Mouse (Mus musculus): Measurements from ENCODE around the gene Dnajb11.

Gene Dnajb11

DNA sequence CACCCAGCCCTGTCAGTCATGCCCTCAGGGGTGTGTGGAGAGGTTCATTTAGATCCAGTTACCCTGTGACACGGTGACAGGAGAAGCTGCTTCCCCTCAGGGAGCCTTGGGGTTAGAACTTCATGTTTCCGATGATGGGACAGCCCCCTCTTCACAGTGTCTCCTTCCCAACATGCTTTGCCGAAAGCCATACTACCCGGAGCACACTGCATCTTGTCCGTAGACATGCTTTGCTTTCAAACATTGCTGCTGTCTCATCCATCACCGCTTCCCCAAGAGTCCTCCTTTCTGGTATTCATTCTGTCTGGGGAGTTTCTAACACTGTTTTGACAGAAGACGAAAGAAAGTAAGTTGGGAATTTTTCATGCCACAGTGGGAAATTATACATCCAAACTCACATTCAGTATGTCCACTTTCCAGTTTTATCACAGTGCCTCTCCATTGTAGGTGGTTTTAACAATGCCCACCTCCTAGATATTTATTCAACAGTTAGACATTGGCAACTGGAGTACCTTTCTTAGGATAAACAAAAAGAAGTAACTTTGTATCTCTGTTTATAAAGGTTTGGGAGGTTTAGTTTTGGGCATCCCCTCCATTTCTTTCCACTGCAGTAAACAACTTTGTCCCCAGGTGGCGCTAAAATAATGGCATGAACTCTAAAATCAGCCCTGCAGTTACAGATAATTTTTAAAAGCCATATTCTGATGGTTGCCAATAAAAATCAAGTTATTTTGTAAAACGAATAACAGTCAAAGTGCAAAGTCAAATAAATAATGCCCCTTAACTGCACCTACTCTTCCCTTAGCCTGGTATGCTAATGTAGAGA, 18.8 kb downstream of the Dnajb11 start:
- POLR2A ChIA-PET: no interaction called here
- CTCF ChIA-PET: interaction anchor here in 1 of 4 experiments (1.2 to 1.3 kb wide), 2 partner anchors 170 to 259 kb away, joined by 3 read pairs; no protein-coding TSS in a partner anchor

- ChIA-PET POLR2A (interaction anchor here in 2 of 4 experiments (0.7 to 1.7 kb wide), 7 partner anchors 16 to 348 kb away, joined by 3 to 4 read pairs (median 3); no protein-coding TSS in a partner anchor), CTCF (interaction anchor here in 2 of 4 experiments (1.0 to 2.1 kb wide), 4 partner anchors 168 to 257 kb away, joined by 3 to 9 read pairs (median 5); no protein-coding TSS in a partner anchor)
Measured at GRCm38 (mm10) chr16:22877660-22878390, 20.2 kb downstream of the Dnajb11 start.

DNA sequence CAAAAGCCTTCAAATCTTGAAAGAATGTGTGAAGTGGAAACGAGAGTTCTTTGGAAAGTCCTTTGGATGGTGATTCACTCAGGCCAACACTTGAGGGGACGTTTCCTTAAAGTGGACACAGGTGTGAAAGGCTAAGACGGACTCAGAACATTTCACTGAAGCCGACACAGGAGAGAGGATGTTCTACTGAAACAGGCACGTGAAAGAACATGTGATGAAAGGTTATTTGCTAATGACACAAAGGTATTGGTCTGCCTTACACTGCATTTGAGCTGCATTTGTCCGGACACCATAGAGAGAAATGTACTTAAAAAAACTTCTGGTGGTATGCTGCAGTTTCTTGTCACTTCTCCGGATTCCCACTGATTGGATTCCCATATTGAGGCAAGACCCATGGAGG, 21.1 kb downstream of the Dnajb11 start:
- ChIA-PET POLR2A (interaction anchor here in 2 of 4 experiments (0.7 to 1.7 kb wide), 9 partner anchors 9 to 348 kb away, joined by 3 to 4 read pairs (median 3); partner anchors contain the start of genes Dnajb11 (in 1 of the 2) and Tbccd1 (in 1 of the 2)), CTCF (interaction anchor here in 2 of 4 experiments (1.6 to 2.1 kb wide), 2 partner anchors 167 to 256 kb away, joined by 4 to 9 read pairs; no protein-coding TSS in a partner anchor)

GRCm38 (mm10) chr16:22879945-22880595, 22.4 kb downstream of the Dnajb11 start:
- ChIA-PET CTCF (no interaction called here), POLR2A (interaction anchor here in 1 of 4 experiments (1.1 kb wide), 1 partner anchor 23 kb away, joined by 3 read pairs; the partner anchor contains the start of genes Dnajb11 and Tbccd1)

- CTCF ChIA-PET: no interaction called here
- POLR2A ChIA-PET: interaction anchor here in 2 of 4 experiments (0.6 to 1.0 kb wide), 3 partner anchors 13 to 282 kb away, joined by 3 read pairs; no protein-coding TSS in a partner anchor
Measured at GRCm38 (mm10) chr16:22880900-22881299, 23.3 kb downstream of the Dnajb11 start.

DNA sequence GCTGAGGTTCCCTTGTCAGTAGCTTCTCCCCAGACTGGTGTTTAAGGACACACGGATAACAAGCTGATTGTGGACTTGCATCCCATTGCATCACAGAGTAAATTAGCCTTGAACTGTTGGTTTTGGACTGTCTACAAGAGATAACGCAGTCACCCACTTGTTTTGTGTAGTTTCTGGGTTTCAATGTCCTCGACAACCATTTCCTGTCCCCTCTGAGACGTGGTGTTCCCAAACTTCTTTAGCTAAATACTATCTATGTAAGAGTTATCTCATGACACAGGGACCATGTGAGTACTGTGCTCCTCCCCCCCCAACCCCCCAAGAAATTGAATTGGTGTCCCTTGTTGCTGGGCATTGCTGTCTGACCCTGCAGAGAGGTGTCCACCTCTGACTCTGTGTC, 23.8 kb downstream of the Dnajb11 start:
- POLR2A ChIA-PET: interaction anchor here in 2 of 4 experiments (0.6 to 1.0 kb wide), 3 partner anchors 12 to 281 kb away, joined by 3 read pairs; no protein-coding TSS in a partner anchor
- CTCF ChIA-PET: no interaction called here

DNA sequence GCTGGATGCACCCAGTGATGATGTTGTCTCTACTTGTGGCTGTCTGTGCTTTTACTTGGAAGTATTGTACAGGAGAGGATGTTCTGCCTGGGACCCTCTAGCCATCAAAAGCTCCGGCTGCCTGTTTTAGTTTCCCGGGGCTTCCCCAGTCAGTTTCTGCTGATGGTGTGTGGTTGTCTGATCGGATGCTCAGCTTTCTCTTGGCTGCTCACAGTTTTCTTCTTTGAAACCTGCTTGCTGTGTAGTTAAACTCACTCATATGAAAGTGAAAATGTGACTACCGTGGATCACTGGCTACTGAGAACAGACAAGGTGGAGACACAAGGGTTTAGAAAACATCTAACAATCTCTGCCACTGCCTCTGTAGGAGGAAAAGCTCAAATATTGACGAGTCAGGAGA, 25.8 kb downstream of the Dnajb11 start:
- ChIA-PET POLR2A (interaction anchor here in 2 of 4 experiments (0.6 to 0.8 kb wide), 4 partner anchors 17 to 358 kb away, joined by 3 to 5 read pairs (median 4); no protein-coding TSS in a partner anchor), CTCF (no interaction called here)

DNA sequence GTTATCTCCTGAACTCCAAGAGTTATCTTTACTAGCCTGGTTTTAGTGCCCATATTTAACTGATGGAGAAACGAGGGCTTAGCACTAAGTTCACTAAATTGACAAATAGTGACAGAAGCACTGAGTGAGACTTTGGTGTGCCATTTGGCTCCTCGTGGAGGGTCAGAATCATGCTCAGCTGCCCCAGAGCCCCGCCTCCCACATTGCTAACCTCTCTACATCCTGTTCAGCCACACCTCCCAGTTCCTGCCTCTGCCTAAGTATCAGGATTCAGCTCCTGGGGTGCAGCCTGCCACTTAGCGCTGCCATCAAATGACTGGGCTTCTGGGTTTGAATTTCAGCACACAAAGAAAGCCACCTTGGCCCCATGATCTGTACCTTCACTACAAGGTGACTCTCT, 27.7 kb downstream of the Dnajb11 start:
- POLR2A ChIA-PET: no interaction called here

DNA sequence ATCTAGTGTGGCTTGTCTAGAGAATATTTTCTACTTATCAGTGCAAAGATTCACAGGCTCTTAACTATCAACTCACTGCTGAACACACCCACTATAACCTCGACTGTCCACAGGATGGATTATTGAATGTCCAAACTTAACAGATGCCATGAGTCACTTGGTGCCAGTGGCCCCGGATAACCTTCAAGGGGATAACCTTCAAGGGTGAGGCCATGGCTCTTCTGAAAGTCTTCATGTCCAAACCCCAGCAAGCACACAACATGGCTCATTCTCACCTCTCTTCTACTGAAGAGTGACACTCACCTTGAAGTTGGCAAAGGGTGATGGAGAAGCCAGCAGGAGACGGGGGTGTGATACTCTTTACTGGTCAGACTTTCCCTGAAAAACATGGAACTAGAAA, 29.1 kb downstream of the Dnajb11 start:
- CTCF ChIA-PET: no interaction called here

More for the DNA sequence above, 27.7 kb downstream of the Dnajb11 start:
- CTCF ChIA-PET: no interaction called here

GRCm38 (mm10) chr16:22888835-22889234, 31.2 kb downstream of the Dnajb11 start:
- CTCF ChIA-PET: interaction anchor here in 3 of 4 experiments (0.6 to 1.2 kb wide), 3 partner anchors 61 to 309 kb away, joined by 3 to 4 read pairs (median 3); no protein-coding TSS in a partner anchor
- POLR2A ChIA-PET: interaction anchor here in 1 of 4 experiments (1.0 to 1.1 kb wide), 4 partner anchors 30 to 191 kb away, joined by 3 to 4 read pairs (median 4); partner anchors contain the start of gene Tbccd1

More for the DNA sequence above, 29.1 kb downstream of the Dnajb11 start:
- POLR2A ChIA-PET: no interaction called here

DNA sequence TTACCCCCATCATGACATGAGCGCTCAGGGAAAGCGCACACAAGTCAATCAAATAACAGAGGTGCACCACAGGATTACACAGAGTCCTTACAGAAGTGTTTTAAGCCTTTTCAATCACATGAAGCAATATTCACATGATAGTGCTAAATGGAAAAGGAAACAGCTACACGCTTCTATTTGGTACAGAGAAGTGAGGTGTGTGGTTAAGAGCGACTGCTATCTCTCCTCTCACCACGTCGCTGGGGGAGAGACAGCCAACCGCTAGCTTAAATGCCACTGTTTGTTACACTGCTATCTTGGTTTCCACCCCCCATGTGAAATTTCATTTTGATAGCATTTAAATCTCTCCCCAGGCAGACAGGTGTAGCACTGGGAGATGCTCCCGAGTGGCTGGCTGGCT, 32.1 kb downstream of the Dnajb11 start:
- CTCF ChIA-PET: interaction anchor here in 2 of 4 experiments (0.8 to 1.2 kb wide), 2 partner anchors 111 to 310 kb away, joined by 3 to 4 read pairs; no protein-coding TSS in a partner anchor
- POLR2A ChIA-PET: interaction anchor here in 2 of 4 experiments (1.0 to 1.2 kb wide), 4 partner anchors 31 to 190 kb away, joined by 3 to 4 read pairs (median 3); partner anchors contain the start of gene Tbccd1 (in 1 of the 2)

DNA sequence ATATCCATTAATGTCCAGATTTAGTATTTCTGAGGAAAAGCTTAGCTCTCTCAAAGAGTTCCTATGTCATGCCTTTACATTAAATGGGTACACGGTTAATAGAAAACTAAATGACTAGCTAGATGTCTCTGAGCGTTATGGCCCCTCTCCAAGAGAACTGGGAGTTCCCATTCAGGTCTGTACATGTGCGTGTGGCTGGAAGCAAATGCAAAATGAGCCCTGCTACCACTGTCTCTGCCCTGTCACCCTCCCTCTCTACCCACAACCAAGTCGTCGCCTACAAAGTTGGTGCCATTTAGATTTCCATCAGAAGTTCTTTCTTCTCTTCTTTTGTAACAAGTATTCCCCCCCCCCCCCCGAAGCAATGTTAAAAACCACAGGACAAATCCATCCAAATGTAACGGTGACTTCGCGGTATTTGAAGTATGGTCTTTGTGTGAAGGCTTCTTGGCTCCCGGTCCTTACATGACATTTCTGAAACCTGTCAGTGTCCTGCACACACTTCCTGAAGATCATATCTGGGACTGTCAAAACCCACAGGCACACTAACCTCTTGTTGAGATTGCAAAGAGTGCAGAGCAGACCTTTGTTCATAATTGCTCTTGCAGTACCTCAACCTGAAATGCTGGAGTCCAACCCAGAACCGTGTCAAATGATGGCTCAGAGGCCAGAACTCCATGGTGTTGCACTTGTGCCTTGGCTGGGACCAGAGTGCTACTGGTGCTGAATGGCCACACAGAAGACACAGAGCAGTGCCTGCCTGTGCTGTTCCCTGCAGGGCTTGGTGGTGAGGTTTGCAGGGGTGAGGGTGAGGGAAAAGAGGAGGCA, 33.3 kb downstream of the Dnajb11 start, which contains the start of gene Ahsg:
TSS of gene Ahsg (plus strand) at position 595 of the 828 bp plus-strand sequence.
- CTCF ChIA-PET: no interaction called here
- POLR2A ChIA-PET: interaction anchor here in 1 of 4 experiments (1.2 kb wide), 1 partner anchor 40 kb away, joined by 3 read pairs; no protein-coding TSS in a partner anchor

DNA sequence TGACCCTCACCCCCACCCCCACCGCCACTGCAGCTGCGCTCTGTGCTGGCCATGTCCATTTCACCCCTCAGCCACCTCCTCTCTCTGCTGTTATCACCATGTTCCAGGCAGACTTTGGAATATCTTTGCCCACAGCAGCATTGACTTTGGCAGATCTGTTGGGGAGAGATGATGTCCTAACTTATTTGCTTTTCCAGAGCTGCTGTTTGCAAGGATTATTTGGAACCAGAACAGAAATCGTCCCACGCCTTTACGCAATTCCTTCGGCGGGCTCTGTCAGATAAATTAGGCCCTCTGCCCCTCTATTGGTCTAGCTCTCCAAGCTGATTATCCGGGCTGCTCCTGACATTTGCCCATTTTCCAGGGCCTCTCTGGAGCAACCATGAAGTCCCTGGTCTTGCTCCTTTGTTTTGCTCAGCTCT, 34.1 kb downstream of the Dnajb11 start:
- POLR2A ChIA-PET: no interaction called here

GRCm38 (mm10) chr16:22894095-22894494, 36.5 kb downstream of the Dnajb11 start:
- CTCF ChIA-PET: interaction anchor here in 1 of 4 experiments (0.6 kb wide), 1 partner anchor 39 kb away, joined by 10 read pairs; no protein-coding TSS in a partner anchor
- POLR2A ChIA-PET: interaction anchor here in 2 of 4 experiments (1.0 to 1.2 kb wide), 3 partner anchors 13 to 208 kb away, joined by 3 read pairs; no protein-coding TSS in a partner anchor

More for the DNA sequence above, 34.1 kb downstream of the Dnajb11 start:
- CTCF ChIA-PET: interaction anchor here in 1 of 4 experiments (0.6 kb wide), 1 partner anchor 13 kb away, joined by 3 read pairs; no protein-coding TSS in a partner anchor

GRCm38 (mm10) chr16:22896618-22897017, 39.0 kb downstream of the Dnajb11 start:
- POLR2A ChIA-PET: no interaction called here
- CTCF ChIA-PET: no interaction called here

- ChIA-PET POLR2A (interaction anchor here in 2 of 4 experiments (0.6 to 1.8 kb wide), 4 partner anchors 18 to 257 kb away, joined by 3 to 4 read pairs (median 4); partner anchors contain the start of gene Fetub (in 1 of the 2)), CTCF (no interaction called here)
Measured at GRCm38 (mm10) chr16:22899346-22899745, 41.7 kb downstream of the Dnajb11 start.
